Mouse (Mus musculus): ENCODE measurements around the gene Trp53rka.
A peak's percentile ranks its signal among the peaks of the same experiment; 100 is the strongest.
"Not testable (repeated sequence)": the region's sequence is repeated elsewhere in the genome, so short reads cannot be mapped to it uniquely, and the experiment has no call there.

Trp53rka gene

DNA sequence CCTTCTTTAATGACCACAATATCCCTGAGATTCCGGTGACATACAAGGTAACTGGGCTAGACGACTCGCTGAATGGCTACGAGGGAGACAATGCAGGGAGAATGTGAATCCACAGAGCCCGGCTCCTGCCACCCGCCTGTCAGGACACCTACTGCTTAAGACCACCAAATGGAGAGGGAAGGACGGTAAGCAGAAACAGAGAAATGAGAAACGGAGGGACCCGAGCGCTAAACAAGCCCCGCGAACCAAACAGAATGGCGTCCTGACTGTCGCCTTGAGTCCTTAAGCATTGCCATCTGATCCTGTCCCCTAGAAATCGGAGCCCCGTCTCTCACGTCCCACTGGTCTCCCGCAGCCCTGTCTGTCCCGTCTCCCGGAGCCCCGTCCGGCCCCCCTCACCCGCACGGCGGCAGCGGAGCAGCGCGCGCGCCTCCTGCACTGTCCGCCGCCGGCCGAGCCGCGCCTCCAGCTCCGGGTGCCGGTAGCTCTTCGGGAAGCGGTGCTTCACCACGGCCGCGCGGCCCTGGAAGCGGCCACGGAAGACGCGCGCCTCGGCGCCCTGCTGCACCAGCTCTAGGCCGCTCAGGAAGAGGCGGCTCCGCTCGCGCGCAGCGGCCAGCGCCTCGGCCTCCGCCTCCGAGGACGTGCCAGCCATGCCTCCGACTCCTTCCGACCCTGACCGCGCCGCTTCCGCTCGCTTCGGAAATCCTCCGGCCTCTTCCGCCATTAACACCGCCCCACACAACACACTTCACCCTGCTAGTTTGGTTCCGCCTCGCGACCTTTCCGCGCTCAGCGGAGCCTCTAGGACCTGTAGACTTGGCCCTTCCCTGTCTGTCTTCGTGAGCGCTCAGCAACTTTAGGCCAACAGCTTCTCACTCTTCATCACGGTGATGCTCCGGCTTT, at the start of gene Trp53rka:
Gene Trp53rka (minus strand): TSS at position 677 of the 906 bp plus-strand sequence.
- DNase-seq (ENCODE audit: inconsistent ontology term): peak; percentile 84

DNA sequence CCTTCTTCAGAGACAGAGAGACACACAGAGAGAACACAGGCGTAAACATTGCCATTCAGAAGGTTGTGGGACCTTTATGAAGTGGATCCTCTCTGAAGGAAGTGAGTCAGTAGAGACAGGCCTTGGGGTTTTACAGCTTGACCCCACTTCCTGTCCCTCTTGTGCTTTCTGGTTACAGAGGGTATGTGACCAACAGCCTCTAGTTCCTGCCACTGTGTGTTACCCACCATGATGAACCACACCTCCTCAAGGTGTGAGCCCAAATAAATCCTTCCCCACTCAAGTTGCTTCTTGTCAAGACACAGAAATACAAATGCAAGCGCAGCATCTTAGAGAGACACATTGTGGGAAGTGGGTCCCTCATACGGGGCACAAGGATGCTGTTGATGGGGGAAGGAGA, 47.9 kb upstream of the Trp53rka start:
- no peak for DNase-seq (ENCODE audit: inconsistent ontology term)

DNA sequence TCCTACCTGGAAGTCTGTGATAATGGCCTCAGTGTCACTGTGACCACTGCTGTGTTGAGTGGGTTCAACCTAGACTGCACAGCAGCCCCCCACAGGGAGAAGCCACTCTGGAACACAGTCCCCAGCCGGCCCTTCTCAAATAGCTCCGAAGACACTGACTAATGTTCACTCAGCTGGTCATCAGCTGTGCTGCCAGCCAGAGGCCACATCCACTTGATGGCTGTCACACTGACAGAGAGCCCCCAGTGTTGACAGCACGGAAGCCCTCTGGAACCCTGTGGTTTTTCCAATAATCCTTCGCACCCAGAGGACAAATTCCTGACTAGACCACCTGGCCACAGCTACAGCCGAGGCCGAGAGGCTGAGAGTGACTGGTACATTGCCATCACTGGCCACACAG, 40.7 kb upstream of the Trp53rka start:
- DNase-seq (ENCODE audit: inconsistent ontology term): no peak

DNA sequence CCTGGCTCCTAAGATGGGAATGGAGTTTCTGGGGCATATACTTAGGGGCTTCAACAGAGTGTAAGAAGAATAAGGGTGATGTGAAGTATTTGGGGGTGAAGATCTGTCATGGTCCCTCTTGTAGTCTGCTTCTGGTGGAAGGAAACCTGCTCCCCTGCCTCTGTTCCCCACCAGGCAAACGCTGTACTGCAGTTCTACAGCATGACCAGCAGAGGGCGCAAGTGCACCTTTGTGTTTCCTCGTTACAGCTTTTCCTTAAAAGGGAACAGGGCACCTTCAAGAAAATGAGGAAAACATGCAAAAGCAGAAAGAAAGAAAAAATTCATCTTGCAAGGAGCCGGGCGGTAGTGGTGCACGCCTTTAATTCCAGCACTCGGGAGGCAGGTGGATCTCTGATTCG, 36.0 kb upstream of the Trp53rka start:
- DNase-seq (ENCODE audit: inconsistent ontology term): peak; percentile 35

DNA sequence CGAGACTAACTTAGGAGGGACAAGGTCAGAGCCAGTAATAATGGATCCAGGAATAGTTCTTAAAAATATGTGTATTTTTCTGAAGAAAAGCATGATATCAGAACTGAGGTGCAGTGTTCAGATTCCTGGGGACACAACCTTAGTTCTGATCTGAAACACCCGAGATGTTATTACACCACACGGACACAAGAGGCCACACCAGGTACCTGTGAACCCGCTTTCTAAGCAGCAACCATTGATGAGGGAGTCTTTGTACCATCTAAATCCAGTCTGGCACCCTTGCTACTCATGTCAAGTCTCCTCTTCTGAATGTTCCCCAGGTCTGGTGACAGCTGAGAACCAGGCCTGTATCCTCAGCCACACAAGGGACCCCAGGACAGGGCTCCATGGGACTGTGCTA, 32.5 kb upstream of the Trp53rka start:
- no peak for DNase-seq (ENCODE audit: inconsistent ontology term)

DNA sequence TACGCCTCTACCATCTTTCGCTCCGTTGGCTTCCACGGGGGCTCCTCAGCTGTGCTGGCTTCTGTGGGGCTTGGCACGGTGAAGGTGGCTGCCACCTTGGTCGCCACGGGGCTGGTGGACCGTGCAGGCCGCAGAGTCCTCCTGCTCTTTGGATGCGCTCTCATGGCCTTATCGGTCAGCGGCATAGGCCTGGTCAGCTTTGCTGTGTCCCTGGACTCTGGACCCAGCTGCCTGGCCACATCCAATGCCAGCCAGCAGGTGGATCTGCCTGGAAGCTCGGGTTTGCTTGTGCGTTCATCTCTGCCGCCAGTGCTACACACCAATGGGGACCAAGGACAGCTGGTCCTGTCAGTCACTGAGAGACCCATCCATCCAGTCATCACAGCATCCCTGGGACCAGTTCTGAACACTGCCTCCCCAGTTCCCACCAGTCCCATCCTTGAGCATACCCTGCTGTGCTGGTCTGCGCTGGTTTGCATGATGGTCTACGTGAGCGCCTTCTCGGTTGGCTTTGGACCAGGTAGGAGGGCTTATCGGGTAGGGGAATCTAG, 22.1 kb upstream of the Trp53rka start:
- DNase-seq (ENCODE audit: inconsistent ontology term): no peak

DNA sequence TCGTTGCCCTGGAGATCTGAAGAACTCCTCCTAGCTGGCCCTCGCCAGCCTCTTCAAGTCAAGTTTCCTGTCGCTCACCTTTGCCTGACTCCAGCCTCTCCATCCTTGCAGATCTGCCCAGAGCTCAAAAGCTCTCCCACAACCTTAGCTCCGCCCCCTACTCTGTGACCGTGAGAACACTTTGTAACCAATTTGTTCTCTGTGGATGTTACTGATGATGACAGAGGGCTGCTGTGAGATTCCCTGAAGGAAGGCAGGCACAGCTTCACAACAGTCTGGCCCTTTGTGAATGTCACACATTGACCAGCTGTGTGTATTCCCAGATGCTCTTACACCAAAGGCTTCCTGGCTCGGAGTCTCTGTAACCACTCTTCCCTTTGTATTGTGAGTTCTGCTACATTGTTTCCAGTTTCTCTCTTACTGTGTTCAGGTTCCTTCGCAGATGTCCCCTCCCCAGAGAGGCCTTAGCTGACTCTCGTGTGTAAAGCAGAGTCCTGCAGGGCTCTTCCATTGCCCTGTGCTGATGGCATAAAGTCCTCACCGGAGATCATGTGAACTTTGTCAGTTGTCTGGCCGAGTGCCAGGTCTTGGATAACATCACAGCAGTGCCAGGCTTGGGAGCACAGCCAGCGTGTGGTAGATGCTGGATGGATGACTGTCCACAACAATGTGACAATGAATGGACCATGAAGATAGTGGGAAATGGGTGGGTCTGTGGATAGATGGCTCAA, 19.9 kb upstream of the Trp53rka start:
- peak; percentile 59 for DNase-seq (ENCODE audit: inconsistent ontology term)

DNA sequence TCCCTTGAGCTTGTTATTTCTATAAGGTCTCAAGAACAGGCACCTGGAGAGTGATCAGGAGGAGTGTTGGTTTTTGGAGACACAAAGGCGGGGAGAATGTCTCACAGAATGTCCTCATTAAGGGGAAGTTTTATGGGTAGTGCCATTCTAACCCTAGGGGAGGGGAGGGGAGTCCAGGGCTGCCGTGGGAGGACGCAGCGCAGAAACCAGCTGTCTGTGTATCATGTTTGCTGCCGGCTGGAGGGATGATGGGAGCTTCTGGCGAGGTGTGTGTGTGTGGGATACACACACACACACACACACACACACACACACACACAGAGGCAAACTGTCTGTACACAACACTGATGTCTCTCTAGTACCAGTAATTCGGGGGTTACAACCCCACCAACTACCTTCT, 19.3 kb upstream of the Trp53rka start:
- DNase-seq (ENCODE audit: inconsistent ontology term): no peak

DNA sequence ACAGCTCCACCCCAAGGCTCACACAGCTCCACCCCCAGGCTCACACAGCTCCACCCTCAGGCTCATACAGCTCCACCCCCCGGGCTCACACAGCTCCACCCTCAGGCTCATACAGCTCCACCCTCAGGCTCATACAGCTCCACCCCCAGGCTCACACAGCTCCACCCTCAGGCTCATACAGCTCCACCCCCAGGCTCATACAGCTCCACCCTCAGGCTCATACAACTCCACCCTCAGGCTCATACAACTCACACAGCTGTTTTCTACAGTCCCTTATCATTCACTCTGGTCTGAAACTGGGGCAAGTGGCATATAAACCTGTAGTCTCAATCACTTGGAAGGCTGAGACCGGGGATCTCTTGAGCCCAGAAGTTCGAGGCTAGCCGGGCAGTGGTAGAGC, 18.4 kb upstream of the Trp53rka start:
- DNase-seq (ENCODE audit: inconsistent ontology term): not testable (repeated sequence)

DNA sequence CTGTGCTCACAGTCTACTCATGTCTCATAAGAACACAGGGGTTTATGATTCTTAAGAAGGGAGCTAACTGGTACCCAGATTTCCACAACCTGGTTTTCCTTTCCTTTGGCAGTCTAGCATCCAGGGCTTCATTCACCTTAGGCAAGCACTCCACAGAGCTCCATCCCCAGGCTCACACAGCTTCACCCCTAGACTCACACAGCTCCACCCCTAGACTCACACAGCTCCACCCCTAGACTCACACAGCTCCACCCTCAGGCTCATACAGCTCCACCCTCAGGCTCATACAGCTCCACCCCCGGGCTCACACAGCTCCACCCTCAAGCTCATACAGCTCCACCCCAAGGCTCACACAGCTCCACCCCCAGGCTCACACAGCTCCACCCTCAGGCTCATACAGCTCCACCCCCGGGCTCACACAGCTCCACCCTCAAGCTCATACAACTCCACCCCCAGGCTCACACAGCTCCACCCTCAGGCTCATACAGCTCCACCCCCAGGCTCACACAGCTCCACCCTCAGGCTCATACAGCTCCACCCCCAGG, 17.9 kb upstream of the Trp53rka start:
- DNase-seq (ENCODE audit: inconsistent ontology term): not testable (repeated sequence)

DNA sequence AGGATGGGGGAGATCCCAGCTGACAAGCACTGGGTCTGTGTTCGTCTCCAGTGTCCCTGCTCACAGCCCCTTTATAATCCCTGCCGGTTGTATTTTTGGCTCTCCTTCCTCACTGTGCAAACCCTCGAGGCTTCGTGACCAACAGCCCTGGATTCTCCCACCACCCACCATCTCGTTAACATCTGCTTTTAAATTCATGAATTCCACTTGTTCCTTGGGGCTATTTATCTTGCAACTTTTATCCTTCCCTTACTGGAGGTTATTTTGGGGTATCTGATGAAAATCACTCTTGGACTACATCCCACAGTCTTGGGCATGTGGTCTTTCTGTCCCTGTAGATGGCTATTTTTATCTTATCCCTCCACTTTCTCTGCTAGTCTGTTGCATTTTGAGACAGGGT, 17.3 kb upstream of the Trp53rka start:
- peak; percentile 19 for DNase-seq (ENCODE audit: inconsistent ontology term)

DNA sequence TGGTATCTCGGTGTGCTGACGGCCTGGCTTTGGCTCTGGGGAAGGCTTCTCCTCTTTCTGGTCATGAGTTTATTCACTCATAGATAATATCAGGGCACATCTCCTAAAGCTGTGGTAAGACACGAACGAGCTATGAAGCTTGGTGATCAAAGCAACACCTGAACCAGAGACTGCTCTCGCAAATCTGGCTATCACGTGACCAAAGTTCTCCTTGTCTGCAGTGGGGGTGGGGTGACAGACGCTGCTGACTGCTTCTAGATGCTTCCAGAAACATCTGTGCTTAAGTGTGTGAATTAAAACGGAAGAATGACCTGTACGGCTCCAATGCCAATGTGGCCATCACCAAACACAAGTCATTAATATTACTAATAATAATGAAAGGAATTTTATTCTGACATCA, 16.6 kb upstream of the Trp53rka start:
- no peak for DNase-seq (ENCODE audit: inconsistent ontology term)

DNA sequence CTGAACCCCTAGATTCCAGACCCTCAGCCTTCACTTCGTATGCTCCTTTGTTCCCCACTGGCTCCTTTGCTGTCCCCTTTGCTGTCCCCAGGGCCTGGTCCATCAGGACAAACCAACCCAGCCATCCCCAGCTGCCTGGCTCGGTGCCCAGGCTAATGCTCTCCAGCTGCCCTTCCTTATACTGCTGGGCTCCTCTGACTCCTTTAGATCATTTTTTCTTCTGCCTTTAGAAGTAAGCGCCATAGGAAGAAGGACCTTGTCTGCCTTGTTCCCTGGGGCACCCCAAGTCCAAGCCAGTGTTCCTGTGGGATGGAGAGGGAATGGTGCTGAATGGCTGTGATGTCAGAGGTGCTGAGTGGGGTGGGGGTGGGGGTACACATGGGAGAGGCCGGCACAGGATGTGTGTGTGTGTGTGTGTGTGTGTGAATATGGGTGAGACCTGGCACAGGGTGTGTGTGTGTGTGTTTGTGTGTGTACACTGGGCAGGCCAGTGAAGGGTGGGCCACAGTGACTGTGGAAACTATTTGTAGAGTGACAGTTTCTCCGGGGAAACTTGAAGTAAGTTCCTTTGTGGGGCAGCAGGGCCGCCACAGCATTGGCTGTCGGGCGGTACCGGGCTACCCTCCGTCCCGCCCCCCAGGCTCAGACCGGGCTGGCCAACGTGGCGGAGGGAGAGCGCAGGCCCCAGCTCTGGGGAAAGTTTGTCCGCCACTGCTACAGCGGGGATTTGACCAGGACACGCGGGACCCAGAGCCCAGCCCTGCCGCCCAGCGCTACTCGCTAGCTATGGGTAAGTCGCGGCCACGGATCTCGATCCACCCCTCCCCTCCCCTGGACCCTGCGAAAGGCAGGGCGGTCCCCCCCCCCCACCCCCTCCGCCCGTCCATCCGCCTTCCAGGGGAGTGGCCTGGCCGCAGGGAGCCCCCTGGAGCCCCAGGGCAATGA, 10.4 kb upstream of the Trp53rka start, which contains the start of gene Slc2a10:
Gene Slc2a10 (plus strand): TSS at position 529 of the 945 bp plus-strand sequence.
- peak; percentile 53 for DNase-seq (ENCODE audit: inconsistent ontology term)

DNA sequence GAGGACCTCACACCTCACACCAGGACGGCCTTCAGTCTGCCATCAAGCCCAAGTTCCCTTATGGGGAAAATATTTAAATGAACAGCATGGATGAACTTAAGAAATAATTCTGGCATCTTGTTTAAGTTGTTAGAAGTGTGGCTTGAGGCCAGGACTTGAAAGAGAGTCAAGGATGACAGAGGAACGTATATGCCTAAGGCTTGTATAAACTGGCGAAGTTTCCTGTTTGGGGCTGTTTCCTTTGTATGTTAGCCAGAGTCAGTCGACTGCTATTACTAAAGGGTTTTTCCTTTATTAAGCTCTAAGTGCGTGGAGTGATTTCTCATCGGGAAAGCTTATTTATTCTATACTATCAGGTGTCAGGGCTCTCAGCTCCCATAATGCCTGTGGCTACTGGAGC, 5.7 kb upstream of the Trp53rka start:
- DNase-seq (ENCODE audit: inconsistent ontology term): no peak

DNA sequence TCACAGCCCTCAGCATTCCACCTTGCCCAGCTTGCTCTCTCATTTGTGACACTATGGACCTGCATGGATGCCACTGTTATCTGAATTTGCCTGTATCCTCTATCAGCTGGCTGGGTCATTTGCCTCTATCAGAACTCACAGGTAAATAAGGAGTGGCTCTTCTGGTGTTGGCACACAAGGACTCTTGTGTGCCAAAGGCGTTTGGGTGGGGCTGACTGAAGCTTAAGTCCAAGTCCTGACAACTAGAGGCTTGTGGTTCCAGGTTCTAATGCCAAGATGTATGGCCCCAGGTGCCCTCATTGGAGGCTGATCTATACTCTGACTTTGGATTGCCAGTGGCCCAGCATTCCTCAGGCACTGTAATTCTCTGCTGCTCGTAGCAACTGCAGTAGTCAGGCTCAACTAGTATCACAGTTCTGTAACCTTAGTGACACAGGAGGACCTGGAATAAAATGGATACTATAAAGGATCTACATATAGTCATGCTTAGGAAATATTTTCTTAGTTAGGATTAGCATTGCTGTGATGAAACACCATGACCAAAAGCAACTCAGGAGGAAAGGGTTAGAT, 4.7 kb upstream of the Trp53rka start:
- no peak for DNase-seq (ENCODE audit: inconsistent ontology term)

DNA sequence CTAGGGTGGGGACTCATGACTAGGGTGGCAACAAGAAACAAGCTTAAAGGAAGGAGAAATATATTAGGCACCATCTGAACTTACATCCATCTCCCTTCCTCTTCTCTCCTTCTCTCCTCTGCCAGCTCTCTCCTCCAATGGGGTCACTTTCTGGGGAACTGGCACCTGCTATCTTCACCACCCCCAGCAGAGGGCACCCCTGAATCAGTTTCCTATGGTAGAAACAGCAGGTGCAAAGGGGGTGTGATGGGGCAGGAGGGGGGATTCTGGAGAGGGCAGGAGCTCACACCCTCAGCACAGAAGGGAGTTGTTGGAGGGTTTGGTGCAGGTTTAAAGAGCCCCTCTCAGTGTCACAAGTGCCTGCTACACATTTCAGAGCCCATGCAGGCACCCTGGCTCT, 3.1 kb upstream of the Trp53rka start:
- peak; percentile 48 for DNase-seq (ENCODE audit: inconsistent ontology term)

DNA sequence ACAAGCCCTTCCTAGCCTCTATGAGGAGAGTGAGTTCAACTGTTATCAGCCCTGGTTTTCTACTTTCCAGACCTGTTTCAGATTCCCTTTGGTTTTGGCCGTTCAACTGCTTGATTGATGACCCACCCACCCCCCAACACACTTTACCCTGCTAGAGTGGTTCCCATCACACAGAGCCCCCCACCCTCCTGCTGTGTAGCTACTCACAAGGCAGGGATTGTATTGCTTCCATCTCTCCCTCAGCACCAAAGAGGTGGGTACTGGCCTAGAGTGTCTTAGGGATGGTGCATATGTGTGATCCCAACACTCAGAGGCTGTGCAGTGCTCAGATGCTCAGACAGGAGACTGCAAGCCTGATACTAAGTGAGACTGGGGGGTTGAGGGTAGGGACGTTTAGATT, 1.4 kb upstream of the Trp53rka start:
- no peak for DNase-seq (ENCODE audit: inconsistent ontology term)

DNA sequence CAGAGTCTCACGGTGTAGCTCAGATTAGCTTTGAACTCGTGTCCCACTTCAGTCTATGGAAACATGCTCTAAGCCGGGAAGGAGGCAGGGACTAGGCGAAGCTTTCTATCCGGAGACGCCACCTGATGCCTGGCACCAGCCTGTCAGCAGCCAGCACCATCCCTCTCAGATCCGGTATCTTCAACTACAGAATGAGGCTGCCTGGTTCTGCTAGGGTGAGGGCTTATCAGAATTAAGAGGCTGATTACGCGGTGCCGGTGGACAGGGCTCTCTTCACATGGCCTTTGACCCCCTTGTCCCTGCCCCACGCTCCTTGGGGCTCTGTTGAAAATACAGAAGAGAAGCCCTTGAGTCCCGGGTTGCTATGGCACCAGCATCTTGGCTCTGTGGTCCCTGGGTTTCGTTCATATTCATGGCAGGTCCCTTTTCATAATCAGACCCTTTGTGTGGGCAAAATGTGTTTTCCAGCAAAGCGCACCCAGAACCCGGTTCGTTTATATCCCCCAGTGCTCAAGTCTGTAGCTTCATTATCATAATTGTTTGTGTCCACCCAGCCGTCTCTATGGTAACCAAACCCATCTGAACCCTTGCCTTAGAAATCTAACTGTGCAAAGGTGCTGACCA, 575 bp upstream of the Trp53rka start:
- DNase-seq (ENCODE audit: inconsistent ontology term): no peak

DNA sequence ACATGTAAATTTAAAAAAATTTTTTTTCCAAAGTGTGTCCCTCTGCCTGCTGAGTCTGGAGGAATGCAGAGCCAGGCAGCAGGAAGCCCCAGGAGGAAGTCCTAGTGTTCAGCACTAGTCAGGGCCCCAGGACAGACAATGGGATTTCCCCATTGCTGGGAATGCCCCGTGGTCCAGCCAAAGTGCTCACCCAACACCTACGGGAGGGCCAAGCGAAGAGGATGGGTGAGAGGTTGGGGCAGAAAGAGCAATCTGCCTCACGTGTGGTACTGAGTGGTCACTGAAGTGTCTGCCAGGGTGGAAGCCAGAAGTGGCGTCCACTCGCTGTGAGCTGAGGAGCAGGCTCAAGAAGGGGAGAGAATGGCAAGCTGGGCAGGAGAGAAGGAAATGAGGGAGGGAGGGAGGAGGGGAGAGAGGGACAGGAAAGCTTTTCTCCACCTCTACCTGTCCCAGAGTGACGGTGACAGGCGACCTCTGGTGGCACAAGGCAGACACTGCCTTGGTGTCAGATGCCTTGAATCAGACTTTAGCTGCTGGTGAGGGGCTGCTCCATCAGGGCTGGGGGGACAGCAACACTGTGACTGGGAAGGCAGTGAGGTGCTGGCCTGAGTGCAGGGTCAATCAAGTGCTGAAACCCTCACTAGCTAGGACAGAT, 6.1 kb downstream of the Trp53rka start:
- DNase-seq (ENCODE audit: inconsistent ontology term): peak; percentile 52

DNA sequence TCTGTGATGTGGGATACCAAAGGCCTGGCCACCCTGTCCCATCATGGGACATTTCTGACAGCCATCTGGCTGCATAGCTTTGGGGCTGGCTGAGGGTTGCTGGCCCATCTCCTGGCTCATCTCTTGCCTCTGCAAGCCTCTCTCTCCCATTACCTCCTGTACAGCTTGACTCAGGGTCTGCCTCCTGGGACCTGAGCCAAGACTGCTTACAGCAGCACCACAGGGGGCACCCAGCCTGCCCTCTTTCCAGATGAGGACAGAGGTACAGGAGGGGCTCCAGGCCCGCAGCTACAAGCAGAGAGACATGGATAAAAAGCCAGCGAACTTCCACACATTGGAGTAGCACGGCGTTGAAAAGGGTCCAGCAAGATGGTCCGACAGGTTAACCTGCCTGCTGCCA, 6.7 kb downstream of the Trp53rka start:
- peak; percentile 16 for DNase-seq (ENCODE audit: inconsistent ontology term)

All from Muller cell, postnatal 12 days (primary cell).